Mouse (Mus musculus) midbrain, embryonic 10.5 days (tissue): ENCODE measurements around the gene Tspo. TPM values are rescaled to one million over a fixed set of nuclear protein-coding genes. Genes with fewer than 3 reads are reported as not detected.

Experiments
- DNase-seq: peaks from one replicate; pipeline ENCODE4 v3.0.0-alpha.2; 2017; ENCODE audit warnings: low spot score
- H3K27ac ChIP-seq: fragments of 300-500 bp; sonication (generic); replicated peaks from 2 replicates; pipeline ENCODE4 v1.5.1; 2016; ENCODE audit warnings: mild to moderate bottlenecking
- H3K27me3 ChIP-seq: fragments of 300-500 bp; sonication (generic); 2 replicates; pipeline ENCODE4 v1.6.1; 2016; ENCODE audit warnings: low read depth, mild to moderate bottlenecking; ENCODE audit not compliant: poor library complexity, severe bottlenecking
- H3K36me3 ChIP-seq: fragments of 300-500 bp; sonication (generic); 2 replicates; pipeline ENCODE4 v1.6.1; 2016; ENCODE audit warnings: mild to moderate bottlenecking, moderate library complexity
- H3K4me1 ChIP-seq: fragments of 300-500 bp; sonication (generic); 2 replicates; pipeline ENCODE4 v1.6.1; 2016
- H3K4me3 ChIP-seq: fragments of 300-500 bp; sonication (generic); 2 replicates; pipeline ENCODE4 v1.5.1; 2016; ENCODE audit warnings: mild to moderate bottlenecking, moderate library complexity
- H3K9me3 ChIP-seq: fragments of 300-500 bp; sonication (generic); replicated peaks from 2 replicates; pipeline ENCODE4 v1.6.1; 2016; ENCODE audit warnings: mild to moderate bottlenecking
- WGBS: fragments of 180-500 bp; shearing (Covaris S2); methylation state at CpG from one replicate; pipeline ENCODE4 v1.1.7; 2016; 5-methylcytosine and 5-hydroxymethylcytosine counted together
- polyA plus RNA-seq: library from polyadenylated mRNA; unstranded; fragments of >200 nt; fragmentation: Nextera tagmentation; extraction: Ambion mirVana; gene quantifications from 2 replicates; pipeline ENCODE4 v1.2.1, GENCODE M21; 2016

Tspo gene
- polyA plus RNA-seq, 1 experiment from 2014 or later = 41.4 TPM

DNA sequence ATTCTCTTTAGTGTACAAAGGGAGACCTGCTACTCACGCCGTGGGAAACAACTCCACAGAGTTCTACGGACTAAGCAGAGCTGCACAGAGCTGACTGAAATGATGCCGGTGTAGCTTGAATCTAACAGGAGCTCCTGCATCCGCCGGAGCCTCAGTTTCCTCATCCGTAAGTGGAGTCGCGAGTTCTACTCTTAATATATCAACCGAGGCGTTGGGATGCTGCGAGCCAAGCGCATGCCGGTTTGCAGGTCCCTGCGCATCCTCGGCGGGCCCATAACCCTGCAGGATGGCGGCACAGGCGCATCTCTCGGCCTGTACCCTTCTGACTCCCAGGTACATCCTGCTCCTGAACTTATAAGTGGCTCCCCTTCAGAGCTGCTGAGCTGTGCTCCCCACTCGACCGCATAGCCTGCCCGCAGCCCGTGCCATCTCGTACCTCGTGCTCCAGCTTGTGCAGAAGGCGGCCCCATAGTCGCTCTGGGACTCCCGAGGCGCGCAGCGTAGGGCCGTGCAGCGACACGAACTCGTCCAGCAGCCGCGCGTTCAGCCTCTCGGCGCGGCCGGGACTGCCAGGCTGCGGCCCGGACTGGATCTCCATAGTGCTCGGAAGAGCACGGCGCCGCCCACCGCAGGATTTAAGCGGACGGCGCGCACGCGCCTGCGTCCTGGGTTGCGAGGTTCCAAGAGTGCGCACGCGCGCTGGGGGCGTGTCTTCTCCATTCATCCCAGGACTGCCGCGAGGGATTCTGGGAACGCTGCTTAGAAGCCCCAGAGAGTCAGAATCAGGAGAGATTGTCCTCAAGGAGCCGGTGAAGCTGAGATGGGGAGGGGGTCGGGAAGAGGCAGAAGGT lies 31.3 kb downstream of the Tspo start, which contains the start of gene Ttll12:
Gene Ttll12, minus strand, starts transcription at position 645 of the 851 bp plus-strand sequence.
- H3K4me3 ChIP-seq = peak within 1 kb of the TSS; percentile 75
- peaks cover 35% of the 10 kb centered on the region for H3K4me1 ChIP-seq
- H3K27me3 ChIP-seq = no peaks in the 10 kb centered on the region
- peaks cover 25% of the 10 kb centered on the region for H3K36me3 ChIP-seq
- WGBS = under 1% methylated on average over 68 of the region's 68 CpGs
- H3K27ac ChIP-seq = peak within 1 kb of the TSS; percentile 90
- no peaks in the 10 kb centered on the region for H3K9me3 ChIP-seq
- DNase-seq = peak; percentile 95

GRCm38 (mm10) chr15:83595364-83595711 lies 31.9 kb downstream of the Tspo start:
- WGBS = 41% methylated on average over 7 of the region's 7 CpGs
- Histone ChIP-seq H3K36me3 (peaks cover 19% of the 10 kb centered on the region), H3K9me3 (no peaks in the 10 kb centered on the region), H3K27me3 (no peaks in the 10 kb centered on the region), H3K4me3 (peak overlapping the region; percentile 75), H3K27ac (peak overlapping the region; percentile 90), H3K4me1 (peaks cover 35% of the 10 kb centered on the region)
- DNase-seq = no peak

DNA sequence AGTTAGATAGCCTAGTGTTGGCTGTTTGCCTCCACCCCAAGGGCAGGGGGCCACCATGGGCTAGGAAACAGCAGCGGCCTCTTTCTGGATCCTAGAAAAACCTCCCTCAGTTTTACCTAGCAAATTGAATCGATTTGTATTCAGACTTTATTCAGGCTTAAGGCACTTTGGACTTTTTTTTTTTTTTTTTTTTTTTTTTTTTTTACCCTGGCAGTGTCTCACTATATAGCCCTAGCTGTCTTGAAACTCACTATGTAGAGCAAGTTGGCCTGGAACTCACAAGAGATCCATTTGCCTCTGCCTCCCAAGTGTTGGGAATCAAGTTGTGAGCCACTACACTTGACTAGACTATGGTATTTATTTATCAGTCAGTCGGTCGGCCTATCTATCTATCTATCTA lies 33.4 kb downstream of the Tspo start:
- WGBS = 89% methylated on average over 4 of the region's 4 CpGs
- H3K9me3 ChIP-seq = no peaks in the 10 kb centered on the region
- 0 out of 2 replicates have a peak, but pooled peaks cover 7% of the 10 kb centered on the region for H3K36me3 ChIP-seq
- no peaks in the 10 kb centered on the region for H3K27me3 ChIP-seq
- H3K27ac ChIP-seq = no peak overlapping the region
- H3K4me3 ChIP-seq = no peak overlapping the region
- DNase-seq = no peak
- peaks cover 38% of the 10 kb centered on the region for H3K4me1 ChIP-seq

DNA sequence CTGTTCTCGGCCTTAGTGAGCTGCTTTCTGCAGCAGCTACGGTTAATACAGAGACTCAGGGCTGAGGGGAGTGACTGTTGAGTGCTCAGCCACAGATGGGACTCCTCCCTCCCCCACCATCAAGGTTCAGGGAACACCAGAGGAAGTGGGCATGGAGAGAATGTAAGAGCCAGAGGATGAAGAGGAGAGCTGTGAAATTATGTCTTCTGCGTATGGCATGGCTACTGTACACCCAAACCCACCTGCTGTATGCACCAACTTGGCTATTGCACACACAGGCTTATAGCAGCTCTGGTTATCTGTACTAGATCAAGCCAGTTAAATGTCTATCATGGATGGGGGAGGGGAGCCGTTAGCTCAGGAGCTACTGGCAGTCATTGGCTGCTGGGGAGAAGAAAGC lies 37.8 kb downstream of the Tspo start:
- H3K9me3 ChIP-seq = no peaks in the 10 kb centered on the region
- no peak overlapping the region for H3K27ac ChIP-seq
- no peaks in the 10 kb centered on the region for H3K27me3 ChIP-seq
- peaks cover 12% of the 10 kb centered on the region for H3K36me3 ChIP-seq
- 0 out of 2 replicates have a peak, but pooled peaks cover 3% of the 10 kb centered on the region for H3K4me1 ChIP-seq
- DNase-seq = no peak
- WGBS = 83% methylated on average over 4 of the region's 4 CpGs
- no peak overlapping the region for H3K4me3 ChIP-seq

DNA sequence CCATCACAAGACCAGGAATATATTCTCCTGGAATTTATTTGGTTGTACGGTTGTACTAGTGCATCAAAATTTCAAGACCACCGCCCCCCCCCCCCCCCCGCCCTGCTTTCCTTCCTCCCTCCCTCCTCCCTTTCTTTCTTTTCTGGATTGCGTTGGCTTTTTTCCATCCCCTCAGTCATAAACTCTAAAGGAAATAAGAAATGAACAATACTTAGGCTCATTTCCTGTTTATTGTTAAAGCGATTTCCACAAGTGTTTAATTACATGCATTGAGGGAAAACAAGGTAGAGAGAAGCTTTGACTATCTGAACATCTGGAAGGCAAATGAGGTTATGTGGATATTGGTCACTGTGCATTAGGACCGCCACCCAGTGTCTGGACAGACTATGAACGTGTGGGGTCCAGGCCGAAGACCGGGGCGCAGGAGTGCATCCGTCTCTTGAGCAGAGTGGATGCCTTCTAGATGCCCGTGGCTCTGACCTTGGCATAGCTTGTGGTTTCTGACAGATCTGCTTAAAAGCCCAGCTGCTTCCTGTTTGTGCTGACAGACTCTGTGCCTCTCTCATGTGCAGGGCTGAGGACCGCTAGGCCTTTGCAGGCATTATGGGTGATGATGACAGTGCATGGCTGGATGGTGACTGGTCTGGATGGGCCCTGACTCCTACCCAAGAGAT lies 39.1 kb downstream of the Tspo start:
- Histone ChIP-seq H3K4me1 (0 out of 2 replicates have a peak, but pooled peaks cover 3% of the 10 kb centered on the region), H3K9me3 (no peaks in the 10 kb centered on the region), H3K27me3 (no peaks in the 10 kb centered on the region), H3K27ac (no peak overlapping the region), H3K4me3 (no peak overlapping the region), H3K36me3 (peaks cover 24% of the 10 kb centered on the region)
- WGBS = 90% methylated on average over 13 of the region's 13 CpGs
- no peak for DNase-seq

- no peak for DNase-seq
- 85% methylated on average over 1 of the region's 1 CpGs for WGBS
- H3K27me3 ChIP-seq = no peaks in the 10 kb centered on the region
- no peaks in the 10 kb centered on the region for H3K9me3 ChIP-seq
- H3K4me3 ChIP-seq = no peak overlapping the region
- H3K27ac ChIP-seq = no peak overlapping the region
- H3K4me1 ChIP-seq = 0 out of 2 replicates have a peak, but pooled peaks cover 3% of the 10 kb centered on the region
- H3K36me3 ChIP-seq = peaks cover 28% of the 10 kb centered on the region
Observed at GRCm38 (mm10) chr15:83603046-83603396, 39.6 kb downstream of the Tspo start.

- peaks cover 32% of the 10 kb centered on the region for H3K36me3 ChIP-seq
- DNase-seq = no peak
- no peak overlapping the region for H3K27ac ChIP-seq
- H3K4me3 ChIP-seq = no peak overlapping the region
- H3K4me1 ChIP-seq = 0 out of 2 replicates have a peak, but pooled peaks cover 3% of the 10 kb centered on the region
- no peaks in the 10 kb centered on the region for H3K27me3 ChIP-seq
- 95% methylated on average over 7 of the region's 7 CpGs for WGBS
- no peaks in the 10 kb centered on the region for H3K9me3 ChIP-seq
Observed at GRCm38 (mm10) chr15:83603426-83603825, 40.0 kb downstream of the Tspo start.

- Histone ChIP-seq H3K4me3 (no peak overlapping the region), H3K4me1 (0 out of 2 replicates have a peak, but pooled peaks cover 1% of the 10 kb centered on the region), H3K36me3 (peaks cover 58% of the 10 kb centered on the region), H3K27ac (no peak overlapping the region), H3K27me3 (no peaks in the 10 kb centered on the region), H3K9me3 (no peaks in the 10 kb centered on the region)
- no peak for DNase-seq
- 92% methylated on average over 11 of the region's 11 CpGs for WGBS
Observed at GRCm38 (mm10) chr15:83606216-83606615, 42.8 kb downstream of the Tspo start.

DNA sequence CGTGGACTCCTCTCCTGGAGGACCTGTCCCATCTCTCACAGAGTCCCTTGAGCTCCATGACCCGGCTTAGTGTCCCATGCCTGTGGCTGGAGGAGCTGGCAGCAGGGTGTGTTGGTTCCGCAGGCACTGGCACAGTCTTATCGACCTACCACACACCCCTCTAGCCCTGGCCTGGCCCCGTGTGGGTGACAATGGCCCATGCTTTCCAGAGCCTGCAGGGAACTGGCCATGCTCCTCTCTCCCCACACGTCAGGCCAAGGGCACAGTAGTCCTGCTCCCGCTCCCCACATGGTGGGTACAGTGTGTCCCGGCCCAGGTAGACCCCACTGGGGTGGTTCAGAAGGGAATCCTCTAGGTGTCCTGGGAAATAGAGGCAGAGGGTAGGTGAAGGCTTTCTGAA lies 43.3 kb downstream of the Tspo start:
- Histone ChIP-seq H3K27me3 (no peaks in the 10 kb centered on the region), H3K4me1 (no peaks in the 10 kb centered on the region), H3K9me3 (no peaks in the 10 kb centered on the region), H3K27ac (no peak overlapping the region), H3K36me3 (peaks cover 63% of the 10 kb centered on the region), H3K4me3 (no peak overlapping the region)
- WGBS = 91% methylated on average over 8 of the region's 8 CpGs
- DNase-seq = no peak

- WGBS = 53% methylated on average over 15 of the region's 15 CpGs
- Histone ChIP-seq H3K4me3 (no peak overlapping the region), H3K27me3 (no peaks in the 10 kb centered on the region), H3K4me1 (no peaks in the 10 kb centered on the region), H3K36me3 (peaks cover 69% of the 10 kb centered on the region), H3K27ac (no peak overlapping the region), H3K9me3 (no peaks in the 10 kb centered on the region)
- DNase-seq = peak; percentile 60
Observed at GRCm38 (mm10) chr15:83607115-83607802, 43.9 kb downstream of the Tspo start.

- H3K4me1 ChIP-seq = no peaks in the 10 kb centered on the region
- H3K4me3 ChIP-seq = no peak overlapping the region
- no peaks in the 10 kb centered on the region for H3K27me3 ChIP-seq
- no peaks in the 10 kb centered on the region for H3K9me3 ChIP-seq
- DNase-seq = no peak
- H3K36me3 ChIP-seq = peaks cover 98% of the 10 kb centered on the region
- H3K27ac ChIP-seq = no peak overlapping the region
- 99% methylated on average over 3 of the region's 3 CpGs for WGBS
Observed at GRCm38 (mm10) chr15:83615245-83615644, 51.9 kb downstream of the Tspo start.
